Mouse (Mus musculus): Measurements from ENCODE around the gene Tmem106c.

Tmem106c gene

GRCm38 (mm10) chr15:98002991-98003821 lies 39.2 kb downstream of the Tmem106c start:
- TF ChIP-seq GATA4 (IDR thresholded peaks at IDR 0.05; ENCODE audit: insufficient replicate concordance, low read length), result no peak

- TF ChIP-seq GATA4 (IDR thresholded peaks at IDR 0.05; ENCODE audit: insufficient replicate concordance, low read length), result no peak
Measured at GRCm38 (mm10) chr15:98003822-98004739, 40.1 kb downstream of the Tmem106c start, which contains the start of gene Col2a1. Col2a1 (minus strand) TSS chr15:98004695.

GRCm38 (mm10) chr15:98004740-98005159 lies 40.8 kb downstream of the Tmem106c start:
- no peak for TF ChIP-seq GATA4 (IDR thresholded peaks at IDR 0.05; ENCODE audit: insufficient replicate concordance, low read length)

GRCm38 (mm10) chr15:98005181-98005580 lies 41.2 kb downstream of the Tmem106c start:
- no peak for TF ChIP-seq GATA4 (IDR thresholded peaks at IDR 0.05; ENCODE audit: insufficient replicate concordance, low read length)

- TF ChIP-seq GATA4 (IDR thresholded peaks at IDR 0.05; ENCODE audit: insufficient replicate concordance, low read length), result no peak
Measured at GRCm38 (mm10) chr15:98012810-98013209, 48.8 kb downstream of the Tmem106c start.

GRCm38 (mm10) chr15:98017925-98018324 lies 53.9 kb downstream of the Tmem106c start:
- no peak for TF ChIP-seq GATA4 (IDR thresholded peaks at IDR 0.05; ENCODE audit: insufficient replicate concordance, low read length)

- no peak for TF ChIP-seq GATA4 (IDR thresholded peaks at IDR 0.05; ENCODE audit: insufficient replicate concordance, low read length)
Measured at GRCm38 (mm10) chr15:98019047-98019446, 55.0 kb downstream of the Tmem106c start.
